Mouse (Mus musculus) CH12.LX (cell line): ENCODE measurements around the gene Pigm. TPM values are rescaled to one million over a fixed set of nuclear protein-coding genes. Genes with fewer than 3 reads are reported as not detected.

Experiments
- DNase-seq: peaks from one replicate; pipeline ENCODE4 v3.0.0-alpha.2; 2013; ENCODE audit errors: extremely low read depth
- H3K27ac ChIP-seq: 2 replicates; pipeline ENCODE4 v1.5.1; 2012; ENCODE audit warnings: low read depth, mild to moderate bottlenecking, control low read depth, moderate library complexity; ENCODE audit not compliant: insufficient read depth
- H3K27me3 ChIP-seq: replicated peaks from 2 replicates; pipeline ENCODE3; 2012; ENCODE audit warnings: inconsistent platforms
- H3K36me3 ChIP-seq, 2 experiments: replicated peaks in 1 of 2; 2 replicates each; pipeline versions ENCODE3 to v1.6.1; 2012; ENCODE audit warnings: inconsistent platforms in 1 of 2, low read length in 1 of 2, mild to moderate bottlenecking in 1 of 2, mixed read lengths in 1 of 2, moderate library complexity in 1 of 2; ENCODE audit not compliant: control insufficient read depth in 1 of 2, insufficient read depth in 1 of 2
- H3K4me1 ChIP-seq, 2 experiments: 2 replicates each; pipeline ENCODE4 v1.6.1; 2012; ENCODE audit warnings: inconsistent platforms in 1 of 2, moderate library complexity in 1 of 2; ENCODE audit not compliant: insufficient read depth in 2 of 2, control insufficient read depth in 1 of 2
- H3K4me2 ChIP-seq: 2 replicates; pipeline ENCODE4 v1.6.1; 2012; ENCODE audit warnings: low read depth, mild to moderate bottlenecking, control low read depth; ENCODE audit not compliant: poor library complexity, insufficient read depth, severe bottlenecking
- H3K4me3 ChIP-seq, 3 experiments: fragments of 150-350 bp in 1 of 3; sonication (generic) in 1 of 3; replicated peaks in 1 of 3; 2 replicates each; pipeline versions ENCODE3 to v1.5.1; 2011 to 2012; ENCODE audit warnings: low read depth in 2 of 3, low read length in 2 of 3, mild to moderate bottlenecking in 2 of 3, moderate library complexity in 2 of 3, control low read depth in 1 of 3, improper control_type of control experiment in 1 of 3, inconsistent platforms in 1 of 3, mixed read lengths in 1 of 3; ENCODE audit not compliant: poor library complexity in 1 of 3
- H3K79me2 ChIP-seq: replicated peaks from 2 replicates; pipeline ENCODE4 v1.6.1; 2012; ENCODE audit warnings: mild to moderate bottlenecking, moderate library complexity; ENCODE audit not compliant: control insufficient read depth, poor library complexity, insufficient read depth, severe bottlenecking; ENCODE audit errors: extremely low read depth
- H3K9ac ChIP-seq: 2 replicates; pipeline ENCODE4 v1.6.1; 2012; ENCODE audit warnings: low read depth, mild to moderate bottlenecking, control low read depth, moderate library complexity; ENCODE audit not compliant: insufficient read depth
- H3K9me3 ChIP-seq: replicated peaks from 2 replicates; pipeline ENCODE3; 2012; ENCODE audit warnings: low read length, inconsistent platforms, mixed read lengths
- BHLHE40 ChIP-seq: IDR thresholded peaks from 2 replicates; pipeline ENCODE4 v1.6.1; 2011; ENCODE audit warnings: mild to moderate bottlenecking, low read depth, low read length, improper control_type of control experiment
- E2F4 ChIP-seq: IDR thresholded peaks from 2 replicates; pipeline ENCODE4 v1.6.1; 2011; ENCODE audit warnings: low read depth, low read length, improper control_type of control experiment; ENCODE audit not compliant: insufficient replicate concordance
- ETS1 ChIP-seq: conservative IDR thresholded peaks from 2 replicates; pipeline ENCODE4 v1.6.1; 2012; ENCODE audit warnings: low read depth, mild to moderate bottlenecking, inconsistent platforms, low read length, improper control_type of control experiment, moderate library complexity
- JUN ChIP-seq: IDR thresholded peaks from 2 replicates; pipeline ENCODE4 v1.6.1; 2011; ENCODE audit warnings: low read depth, mild to moderate bottlenecking, low read length, improper control_type of control experiment, moderate library complexity; ENCODE audit not compliant: insufficient read depth
- JUND ChIP-seq: conservative IDR thresholded peaks from 2 replicates; pipeline ENCODE4 v1.6.1; 2011; ENCODE audit warnings: low read depth, low read length, improper control_type of control experiment
- MAX ChIP-seq: IDR thresholded peaks from 2 replicates; pipeline ENCODE4 v1.6.1; 2011; ENCODE audit warnings: low read length, improper control_type of control experiment
- MXI1 ChIP-seq: IDR thresholded peaks from 2 replicates; pipeline ENCODE4 v1.6.1; 2011; ENCODE audit warnings: mild to moderate bottlenecking, low read depth, low read length, improper control_type of control experiment
- MYC ChIP-seq: IDR thresholded peaks from 2 replicates; pipeline ENCODE4 v1.6.1; 2011; ENCODE audit warnings: low read depth, mild to moderate bottlenecking, improper control_type of control experiment, low read length
- NELFE ChIP-seq: IDR thresholded peaks from 2 replicates; pipeline ENCODE4 v1.6.1; 2011; ENCODE audit warnings: low read depth, low read length, improper control_type of control experiment
- PAX5 ChIP-seq: IDR thresholded peaks from 2 replicates; pipeline ENCODE4 v1.6.1; 2012; ENCODE audit warnings: low read length, inconsistent platforms, mixed read lengths
- POLR2A ChIP-seq: IDR thresholded peaks from 2 replicates; pipeline ENCODE4 v1.6.1; 2011; ENCODE audit warnings: low read depth, mild to moderate bottlenecking, improper control_type of control experiment, low read length
- POLR2AphosphoS2 ChIP-seq: IDR thresholded peaks from 2 replicates; pipeline ENCODE4 v1.6.1; 2011; ENCODE audit warnings: low read depth, low read length, improper control_type of control experiment
- RAD21 ChIP-seq: IDR thresholded peaks from 2 replicates; pipeline ENCODE4 v1.6.1; 2011; ENCODE audit warnings: low read depth, mild to moderate bottlenecking, low read length, improper control_type of control experiment, moderate library complexity
- RCOR1 ChIP-seq: conservative IDR thresholded peaks from 2 replicates; pipeline ENCODE4 v1.6.1; 2012; ENCODE audit warnings: low read depth, mild to moderate bottlenecking, inconsistent platforms, low read length, improper control_type of control experiment
- SIN3A ChIP-seq: IDR thresholded peaks from 2 replicates; pipeline ENCODE4 v1.6.1; 2012; ENCODE audit warnings: low read length, improper control_type of control experiment, inconsistent platforms
- TBP ChIP-seq: conservative IDR thresholded peaks from 2 replicates; pipeline ENCODE4 v1.6.1; 2011; ENCODE audit warnings: low read depth, low read length, improper control_type of control experiment
- UBTF ChIP-seq: IDR thresholded peaks from 2 replicates; pipeline ENCODE4 v1.6.1; 2012; ENCODE audit warnings: low read depth, mild to moderate bottlenecking, inconsistent platforms, low read length, improper control_type of control experiment, moderate library complexity
- USF1 ChIP-seq: IDR thresholded peaks from 2 replicates; pipeline ENCODE4 v1.6.1; 2014; ENCODE audit warnings: low read depth, mild to moderate bottlenecking, inconsistent platforms, low read length, improper control_type of control experiment
- USF2 ChIP-seq: conservative IDR thresholded peaks from 2 replicates; pipeline ENCODE4 v1.6.1; 2011; ENCODE audit warnings: low read depth, low read length, improper control_type of control experiment
- ZKSCAN1 ChIP-seq: IDR thresholded peaks from 2 replicates; pipeline ENCODE4 v1.6.1; 2012; ENCODE audit warnings: low read depth, inconsistent platforms, low read length, improper control_type of control experiment, borderline replicate concordance
- ZNF384 ChIP-seq: IDR thresholded peaks from 2 replicates; pipeline ENCODE4 v1.6.1; 2012; ENCODE audit warnings: low read depth, low read length, improper control_type of control experiment, inconsistent platforms
- dilution Hi-C: fragments of 300-500 bp; cut with MboI; formaldehyde crosslinking; loops from 2 replicates; pipeline ENCODE4 v1.14.3; 2020; ENCODE audit warnings: low sequenced_read_pairs; ENCODE audit not compliant: extremely low pct_unique_long_range_greater_than_20kb, extremely low pct_ligation_motif_present
- in situ Hi-C: fragments of 300-500 bp; cut with MboI; formaldehyde crosslinking; loops from 3 replicates; pipeline ENCODE4 v1.14.3; 2019; ENCODE audit warnings: low sequenced_read_pairs, low pct_ligation_motif_present, low pct_unique_long_range_greater_than_20kb, mixed read lengths
- polyA plus RNA-seq: library from polyadenylated mRNA; unstranded; fragments of >175 nt; gene quantifications from 2 replicates; pipeline ENCODE4 v1.2.1, GENCODE M21; 2012; ENCODE audit warnings: low read depth; ENCODE audit not compliant: insufficient read length
- total RNA-seq, 2 experiments: library from RNA; depleted of rRNA; stranded (reverse); fragments of 300-350 nt in 1 of 2; fragments of >200 nt in 1 of 2; gene quantifications; 2 replicates each; pipeline ENCODE4 v1.2.3; 2012 to 2014

The Pigm gene
- total and polyA plus RNA-seq, 3 experiments, result 8.6 to 13.8 (median 10.7) TPM

- no peak for DNase-seq
Measured at GRCm38 (mm10) chr1:172335804-172336203, 40.5 kb upstream of the Pigm start.

DNA sequence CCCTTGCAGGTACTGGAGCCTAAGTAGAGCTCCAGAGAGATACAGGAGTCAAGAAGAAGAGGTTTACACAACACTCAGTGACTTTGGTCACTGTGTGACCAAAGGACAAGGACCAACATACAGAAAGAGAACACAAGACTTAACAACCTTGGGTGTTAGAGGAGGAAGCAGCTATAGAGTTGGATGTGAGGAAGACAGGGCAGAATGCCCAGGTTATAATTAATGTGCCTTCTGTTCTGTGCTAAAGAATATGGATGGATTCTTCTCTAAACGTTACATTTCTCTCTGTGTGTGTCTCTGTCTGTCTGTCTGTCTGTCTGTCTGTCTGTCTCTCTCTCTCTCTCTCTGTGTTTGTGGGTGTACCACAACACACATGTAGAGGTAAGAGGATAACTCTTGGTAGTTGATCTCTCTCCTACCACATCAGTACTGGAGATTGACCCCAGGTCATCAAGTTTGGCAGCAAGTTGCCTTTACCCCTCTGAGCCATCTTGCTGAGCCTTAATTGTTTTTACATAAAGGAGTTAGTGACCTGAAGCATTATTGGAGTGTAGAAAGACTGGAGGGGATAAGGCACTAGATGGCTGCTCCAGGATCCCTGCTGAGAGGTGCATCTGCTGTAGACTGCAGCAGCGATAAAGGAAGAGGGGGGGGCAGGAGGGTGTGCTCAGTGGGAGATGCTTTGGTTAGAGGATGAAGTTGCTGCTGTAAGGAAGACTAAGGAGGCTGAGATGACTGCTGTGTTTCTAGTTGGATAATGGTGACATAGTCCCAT, 38.7 kb upstream of the Pigm start:
- H3K27me3 ChIP-seq, result peaks cover 61% of the 10 kb centered on the region
- no peak overlapping the region for H3K9ac ChIP-seq
- peaks cover 0 to 10% of the 10 kb centered on the region in 2 experiments; a peak in 2 of 4 replicates for H3K4me1 ChIP-seq
- TF ChIP-seq JUND (no peak), MAX (no peak), ZNF384 (no peak), E2F4 (no peak)
- DNase-seq, result no peak
- dilution Hi-C loops, result no loop called here
- H3K79me2 ChIP-seq, result no peaks in the 10 kb centered on the region
- in situ Hi-C loops, result no loop called here
- H3K36me3 ChIP-seq, result no peaks in the 10 kb centered on the region
- no peak overlapping the region for H3K27ac ChIP-seq
- no peak overlapping the region for H3K4me2 ChIP-seq
- no peak overlapping the region for H3K4me3 ChIP-seq
- peaks cover 3% of the 10 kb centered on the region for H3K9me3 ChIP-seq

More at GRCm38 (mm10) chr1:172335804-172336203, 40.5 kb upstream of the Pigm start:
- TF ChIP-seq MXI1 (no peak), POLR2A (no peak), USF2 (no peak), JUN (no peak), POLR2AphosphoS2 (no peak), PAX5 (no peak), TBP (no peak), MYC (no peak), RCOR1 (no peak), USF1 (no peak), ZKSCAN1 (no peak), RAD21 (no peak), BHLHE40 (no peak), NELFE (no peak), UBTF (no peak), SIN3A (no peak), ETS1 (no peak)
- dilution Hi-C loops, result no loop called here
- Histone ChIP-seq H3K9me3 (no peaks in the 10 kb centered on the region), H3K4me1 (peaks cover 0 to 10% of the 10 kb centered on the region in 2 experiments; a peak in 3 of 4 replicates), H3K4me2 (peak overlapping the region; percentile 26; the same call in 1 of the 2 replicates), H3K79me2 (no peaks in the 10 kb centered on the region), H3K9ac (no peak overlapping the region), H3K36me3 (no peaks in the 10 kb centered on the region), H3K4me3 (no peak overlapping the region), H3K27me3 (peaks cover 55% of the 10 kb centered on the region), H3K27ac (no peak overlapping the region)
- in situ Hi-C loops, result no loop called here
